Mouse (Mus musculus): ENCODE measurements around the gene Speg.

Gene Speg

DNA sequence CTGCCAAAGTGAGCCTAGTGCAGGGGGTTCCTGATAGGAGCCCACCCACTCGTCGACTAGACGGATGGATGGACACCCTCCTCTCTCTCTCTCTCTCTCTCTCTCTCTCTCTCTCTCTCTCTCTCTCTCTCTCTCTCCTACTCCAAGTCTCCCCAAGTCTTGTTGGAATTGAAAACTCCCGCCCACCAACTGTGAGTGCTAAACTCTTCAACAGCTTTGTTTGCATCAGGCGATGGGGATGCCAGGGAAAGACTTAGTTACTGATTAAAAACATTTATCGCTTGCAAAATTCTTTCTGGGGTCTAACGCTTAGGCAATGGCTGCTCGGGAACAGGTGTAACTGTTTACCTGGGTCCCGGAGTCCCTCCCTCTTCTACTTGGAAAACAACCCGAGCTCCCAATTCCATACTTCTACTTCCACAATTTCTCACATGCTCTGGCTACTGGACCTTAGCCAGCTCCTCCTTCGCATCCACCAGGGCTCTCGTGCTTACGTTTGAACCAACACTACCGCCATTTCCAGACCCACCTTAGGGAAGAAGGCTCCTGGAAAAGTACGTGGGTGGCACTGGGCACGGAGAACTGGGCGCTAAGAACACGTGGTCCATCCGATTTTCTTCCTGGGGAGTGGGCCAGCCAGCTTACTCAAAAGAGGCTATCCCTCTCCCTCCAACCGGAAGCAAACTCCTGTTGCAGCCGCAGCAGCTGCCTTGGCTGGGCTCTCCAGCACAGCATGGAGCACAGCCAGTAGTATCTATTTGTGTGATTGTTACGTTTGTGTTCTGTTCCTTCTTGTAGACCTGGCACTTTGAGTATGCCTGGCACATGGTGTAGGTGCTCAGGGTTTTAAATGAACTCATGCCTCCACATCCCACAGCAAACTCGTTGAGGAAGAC is 83.9 kb downstream of the Speg start:
- DNase-seq (ENCODE audit: low read depth, low spot score), result no peak

- DNase-seq (ENCODE audit: low read depth, low spot score), result no peak
Measured at GRCm38 (mm10) chr1:75460297-75460696, 85.2 kb downstream of the Speg start.

- DNase-seq (ENCODE audit: low read depth, low spot score), result no peak
Measured at GRCm38 (mm10) chr1:75462636-75463035, 87.5 kb downstream of the Speg start.

DNA sequence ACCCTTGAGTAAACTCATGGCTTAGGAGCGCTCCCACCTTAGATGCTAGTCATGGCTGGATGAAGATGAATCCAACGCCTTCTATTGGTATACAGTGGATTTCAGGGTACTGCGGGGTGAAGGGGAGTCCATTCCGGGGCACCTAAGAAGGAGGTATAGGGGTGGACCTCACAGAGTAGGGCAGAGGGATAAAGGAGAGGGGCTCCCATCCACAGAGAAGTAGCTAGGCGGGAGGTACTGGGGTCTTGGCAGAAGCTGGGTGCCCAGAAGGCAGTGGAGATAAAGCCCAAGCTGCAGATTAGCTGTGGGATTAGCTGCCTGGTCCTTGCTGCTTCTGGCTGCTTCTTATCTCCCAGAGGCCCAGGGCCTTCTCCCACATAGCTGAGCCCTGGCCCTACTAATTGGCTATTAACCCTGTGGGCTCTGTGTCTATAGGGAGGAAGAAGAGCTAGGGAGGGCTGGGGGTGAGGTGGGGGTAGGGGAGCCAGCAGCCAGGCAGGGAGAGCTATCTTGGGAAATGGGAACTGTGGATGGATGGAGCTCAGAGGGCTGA is 88.6 kb downstream of the Speg start:
- DNase-seq (ENCODE audit: low read depth, low spot score), result no peak

DNA sequence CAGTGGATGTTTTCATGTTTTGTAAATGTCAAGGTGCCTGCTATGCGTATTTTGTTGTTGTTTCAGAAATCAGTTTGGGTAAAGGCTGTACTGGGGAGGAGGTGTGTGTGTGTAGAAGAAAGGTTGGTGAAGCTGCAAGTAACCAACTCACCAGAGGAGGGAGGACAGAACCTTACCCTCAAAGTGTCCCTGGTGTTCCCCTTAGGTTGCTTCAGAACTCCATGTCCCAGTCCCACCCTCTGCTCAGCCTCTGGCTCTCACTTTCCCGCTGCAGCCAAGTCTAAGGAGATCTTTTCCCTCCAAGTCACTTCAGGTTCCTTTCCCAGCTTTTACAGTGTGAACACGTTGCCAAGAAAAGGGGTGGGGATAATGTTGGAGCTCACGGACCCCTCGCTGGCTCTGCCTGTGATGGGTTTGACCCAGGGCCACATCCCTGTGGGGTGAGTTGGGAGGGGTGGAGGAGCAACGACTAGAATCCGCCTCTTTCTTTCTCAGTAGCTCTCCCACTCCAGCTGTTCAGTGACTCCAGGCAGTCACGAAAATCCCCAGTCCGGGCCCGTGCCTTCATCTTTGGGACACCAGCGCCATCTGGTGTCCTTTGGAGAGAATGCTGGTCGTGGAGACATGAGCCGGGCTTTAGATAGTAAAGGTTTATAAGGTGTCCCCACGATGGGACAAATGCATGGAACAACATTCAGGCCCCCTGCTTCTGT is 92.3 kb downstream of the Speg start:
- peak; percentile 78 for DNase-seq (ENCODE audit: low read depth, low spot score)

GRCm38 (mm10) chr1:75469287-75469825 is 94.3 kb downstream of the Speg start:
- no peak for DNase-seq (ENCODE audit: low read depth, low spot score)

GRCm38 (mm10) chr1:75476441-75476840 is 101.3 kb downstream of the Speg start:
- DNase-seq (ENCODE audit: low read depth, low spot score), result no peak

- peak; percentile 78 for DNase-seq (ENCODE audit: low read depth, low spot score)
Measured at GRCm38 (mm10) chr1:75477264-75477965, 102.3 kb downstream of the Speg start.

GRCm38 (mm10) chr1:75477966-75478290 is 102.8 kb downstream of the Speg start:
- DNase-seq (ENCODE audit: low read depth, low spot score), result no peak

- no peak for DNase-seq (ENCODE audit: low read depth, low spot score)
Measured at GRCm38 (mm10) chr1:75478497-75478896, 103.4 kb downstream of the Speg start.

- peak; percentile 99 for DNase-seq (ENCODE audit: low read depth, low spot score)
Measured at GRCm38 (mm10) chr1:75478916-75479634, 104.0 kb downstream of the Speg start, which contains the start of the genes Chpf and Tmem198. Chpf (minus strand) TSS chr1:75479307. Tmem198 (plus strand) TSS chr1:75479532.

DNA sequence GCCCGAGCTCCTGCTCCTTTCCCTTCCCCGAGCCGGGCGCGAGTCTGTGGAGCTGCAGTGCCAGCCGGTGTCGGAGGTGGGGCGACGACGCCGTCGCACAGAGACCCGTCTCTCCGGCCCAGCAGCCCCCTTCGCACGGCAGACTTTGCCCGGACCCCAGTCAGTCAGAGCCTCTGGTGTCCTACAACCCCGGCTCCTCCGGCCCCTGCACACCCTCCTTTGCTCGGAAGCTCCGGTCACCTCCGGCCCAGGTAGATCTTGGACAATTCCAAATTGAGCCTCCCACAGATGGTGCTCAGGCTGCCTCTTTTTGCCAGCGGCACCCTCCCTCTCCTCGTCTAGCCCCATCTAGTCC is 104.5 kb downstream of the Speg start:
- no peak for DNase-seq (ENCODE audit: low read depth, low spot score)

- DNase-seq (ENCODE audit: low read depth, low spot score), result no peak
Measured at GRCm38 (mm10) chr1:75480036-75480435, 104.9 kb downstream of the Speg start.

DNA sequence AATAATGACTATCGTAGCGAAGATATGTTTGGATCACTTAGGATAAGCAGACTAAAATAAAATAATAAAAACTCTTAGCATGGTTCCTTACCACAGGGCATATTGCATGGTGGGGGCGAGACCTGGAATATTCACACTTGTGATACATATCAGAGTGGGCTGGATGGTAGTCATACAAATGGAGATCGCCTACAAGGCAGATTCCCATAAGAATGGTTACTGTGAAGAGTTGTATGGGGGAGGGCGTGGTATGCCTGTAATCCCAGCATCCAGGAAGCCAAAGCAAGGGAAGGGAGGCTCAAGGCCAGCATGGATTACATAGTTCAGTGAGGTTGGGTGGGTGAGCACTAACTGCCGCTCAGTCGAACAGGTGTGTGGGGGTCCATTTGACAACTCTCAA is 105.6 kb downstream of the Speg start:
- DNase-seq (ENCODE audit: low read depth, low spot score), result peak; percentile 82
